Mouse (Mus musculus): Measurements from ENCODE around the gene Ythdf2.

DNA sequence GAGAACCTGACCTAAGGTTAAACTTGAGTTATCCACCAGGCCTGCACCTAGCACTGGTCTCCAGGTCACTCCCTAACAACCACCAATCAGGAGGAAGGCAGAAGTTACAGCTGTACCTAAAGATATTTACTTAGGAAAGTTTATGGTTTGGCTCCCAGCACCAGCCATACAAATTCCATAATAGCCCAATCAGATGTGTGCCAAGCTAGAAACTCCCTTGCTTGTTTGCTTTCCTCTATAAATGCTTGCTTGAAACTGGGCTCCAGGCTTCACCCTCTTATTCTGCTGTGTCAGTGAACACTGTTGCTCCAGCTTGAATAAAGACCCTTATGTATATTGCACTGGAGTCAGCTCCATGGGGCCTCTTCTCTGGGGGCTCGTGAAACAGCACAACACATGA is 60.4 kb downstream of the Ythdf2 start:
- TF ChIP-seq EP300 (IDR thresholded peaks at IDR 0.05; ENCODE audit: low read depth): no peak
- TF ChIP-seq CTCF (IDR thresholded peaks at IDR 0.05; ENCODE audit: low read depth): no peak

Measured in liver, postnatal 0 days (tissue).